Mouse (Mus musculus): ENCODE results near the gene Hrasls5.

DNA sequence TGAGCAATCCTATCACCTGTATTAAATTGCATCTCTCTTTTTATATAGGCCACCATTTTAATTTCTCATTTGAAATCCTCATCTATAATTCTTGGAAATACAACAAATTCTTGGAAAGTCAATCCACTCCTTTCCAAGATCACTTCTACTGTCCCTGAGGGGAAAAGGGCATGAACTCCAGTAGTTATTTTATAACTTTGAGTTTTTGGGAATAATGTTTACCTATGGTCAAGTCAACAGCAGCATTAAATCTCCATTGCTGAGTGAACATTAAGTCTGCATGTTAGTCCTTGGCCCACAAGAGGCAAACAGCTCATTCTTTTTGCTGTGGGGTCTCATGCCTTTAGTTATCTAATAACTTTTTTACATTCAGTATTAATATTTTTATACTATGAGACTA is 20.7 kb downstream of the Hrasls5 start:
- TF ChIP-seq CTCF (IDR thresholded peaks at IDR 0.05; ENCODE audit: control insufficient read depth, insufficient read depth, low read length), result no peak
- TF ChIP-seq POLR2A (IDR thresholded peaks at IDR 0.05; ENCODE audit: borderline replicate concordance, control insufficient read depth, low read depth, low read length), result no peak

Data from bone marrow, adult 2 months (tissue).